Mouse (Mus musculus): ENCODE results near the gene Pla2g4f. TPM values are rescaled to one million over a fixed set of nuclear protein-coding genes. Genes with fewer than 3 reads are reported as not detected.

Gene Pla2g4f
- polyA plus RNA-seq (2017; shearing (Covaris generic)): 7.7 TPM

DNA sequence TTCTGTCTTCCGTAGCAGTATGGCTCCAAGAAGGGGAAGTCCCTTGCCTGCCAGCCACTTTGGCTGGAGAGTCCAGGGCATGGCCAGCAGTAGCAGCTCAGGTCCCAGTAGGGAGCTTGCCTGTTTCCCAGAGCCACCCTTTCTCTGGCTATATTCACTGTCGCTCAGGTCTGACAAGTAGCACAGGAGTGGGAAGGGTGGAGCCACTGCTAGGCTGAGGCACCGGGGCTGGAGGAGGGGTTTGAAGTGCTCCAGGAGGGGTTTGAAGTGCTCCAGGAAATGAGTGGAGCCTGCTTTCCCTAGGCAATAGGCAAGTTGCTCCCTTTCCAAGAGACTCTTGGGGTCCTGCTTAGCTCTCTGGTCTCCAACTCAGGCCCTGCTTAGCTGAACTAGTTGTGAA lies at the start of gene Pla2g4f:
TSS of gene Pla2g4f (minus strand) at position 190 of the 400 bp plus-strand sequence.

DNA sequence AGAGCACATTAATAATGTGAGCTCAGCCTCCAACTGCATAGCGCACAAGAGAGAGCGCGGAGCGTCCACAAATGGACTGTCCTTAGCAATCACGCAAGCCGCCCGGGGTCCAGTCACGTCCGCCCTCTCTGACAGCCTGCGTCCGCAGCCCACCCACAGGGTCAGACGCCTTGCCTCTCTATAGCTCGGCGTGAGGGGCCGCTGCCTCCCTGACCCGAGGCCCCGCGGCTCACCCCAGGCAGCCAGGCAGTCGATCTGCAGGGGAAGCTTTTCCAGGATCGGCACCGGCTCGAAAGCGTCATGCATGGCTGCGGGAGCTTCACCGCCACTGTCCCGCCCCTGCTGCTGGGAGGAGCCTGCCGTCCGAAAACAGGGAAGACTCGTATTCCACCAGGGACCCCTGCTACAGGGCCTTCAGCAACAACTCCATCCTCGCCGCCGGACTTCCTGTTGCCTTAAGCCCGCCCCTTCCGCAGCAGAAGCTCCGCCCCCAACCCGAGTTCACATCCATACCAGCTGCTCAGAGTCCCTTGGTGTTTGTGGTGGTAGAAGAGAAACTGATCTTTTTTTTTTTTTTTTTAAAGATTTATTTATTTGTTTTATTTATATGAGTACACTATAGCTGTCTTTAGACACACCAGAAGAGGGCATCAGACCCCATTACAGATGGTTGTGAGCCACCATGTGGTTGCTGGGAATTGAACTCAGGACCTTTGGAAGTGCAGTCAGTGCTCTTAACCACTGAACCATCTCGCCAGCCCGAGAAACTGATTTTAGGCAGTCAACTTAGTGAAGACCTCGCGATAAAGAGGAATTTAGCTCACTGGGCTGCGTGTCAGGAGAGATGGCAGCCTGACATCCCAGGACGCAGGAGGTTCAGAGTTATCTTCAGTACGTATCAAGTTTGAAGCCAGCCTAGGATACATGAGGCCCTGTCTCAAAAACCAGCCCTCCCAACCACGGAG lies 39.0 kb upstream of the Pla2g4f start, which contains the start of gene Vps39:
TSS of gene Vps39 (minus strand) at position 456 of the 965 bp plus-strand sequence.

GRCm38 (mm10) chr2:120288995-120289394 lies 25.0 kb downstream of the Pla2g4f start, which contains the start of gene Pla2g4d:
Pla2g4d (minus strand) TSS chr2:120289197.

Other genes with a start within 250 kb of the Pla2g4f start
- gene Ehd4, start 159.6 kb downstream of the Pla2g4f start, polyA plus RNA-seq (2017; shearing (Covaris generic)): 10.8 TPM
- not detected for gene Pla2g4e, start 68.8 kb downstream of the Pla2g4f start, polyA plus RNA-seq (2017; shearing (Covaris generic))
- not detected for gene Pla2g4d, start 25.0 kb downstream of the Pla2g4f start, polyA plus RNA-seq (2017; shearing (Covaris generic))
- gene Vps39, start 39.0 kb upstream of the Pla2g4f start, polyA plus RNA-seq (2017; shearing (Covaris generic)): 42.2 TPM
- gene Ganc, start 89.7 kb upstream of the Pla2g4f start, polyA plus RNA-seq (2017; shearing (Covaris generic)): 22.5 TPM
- gene Tmem87a, start 89.9 kb upstream of the Pla2g4f start, polyA plus RNA-seq (2017; shearing (Covaris generic)): 25.4 TPM
- 69.4 TPM for gene Capn3, start 141.9 kb upstream of the Pla2g4f start, polyA plus RNA-seq (2017; shearing (Covaris generic))
- gene Zfp106, start 249.7 kb upstream of the Pla2g4f start, polyA plus RNA-seq (2017; shearing (Covaris generic)): 64.8 TPM